Mouse (Mus musculus): ENCODE measurements around the gene Gtf2ird1. TPM values are rescaled to one million over a fixed set of nuclear protein-coding genes. Genes with fewer than 3 reads are reported as not detected.
A peak's percentile ranks its signal among the peaks of the same experiment; 100 is the strongest.

Gtf2ird1 gene
- polyA plus RNA-seq, 1 experiment = 80.1 TPM

DNA sequence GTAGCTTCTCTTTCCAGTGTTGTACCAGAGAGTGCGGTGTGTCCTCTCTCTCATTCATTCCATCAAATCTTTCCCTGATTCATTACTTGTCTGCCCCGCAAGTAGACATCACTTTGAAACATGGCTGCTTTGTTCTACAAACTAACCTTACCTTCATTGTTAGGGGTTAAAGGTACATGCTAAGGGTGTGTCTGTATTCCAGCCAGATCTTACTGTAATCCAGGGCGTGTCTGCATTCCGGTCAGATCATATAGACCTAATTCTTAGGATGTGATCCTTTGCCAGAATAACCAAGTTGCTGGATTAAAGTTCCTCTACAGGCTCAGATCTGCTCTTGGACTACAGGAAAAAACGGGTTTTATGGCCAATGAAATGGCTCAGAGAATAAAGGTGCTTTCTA, 36.8 kb downstream of the Gtf2ird1 start:
- Histone ChIP-seq H3K27ac (replicated peaks; ENCODE audit: low read depth, low read length) (peak overlapping the region; percentile 41), H3K4me1 (ENCODE audit: control insufficient read depth, insufficient read depth, insufficient read length, low read length) (peaks cover 19% of the 10 kb centered on the region), H3K4me3 (ENCODE audit: insufficient read depth, low read depth, low read length) (no peak overlapping the region)

DNA sequence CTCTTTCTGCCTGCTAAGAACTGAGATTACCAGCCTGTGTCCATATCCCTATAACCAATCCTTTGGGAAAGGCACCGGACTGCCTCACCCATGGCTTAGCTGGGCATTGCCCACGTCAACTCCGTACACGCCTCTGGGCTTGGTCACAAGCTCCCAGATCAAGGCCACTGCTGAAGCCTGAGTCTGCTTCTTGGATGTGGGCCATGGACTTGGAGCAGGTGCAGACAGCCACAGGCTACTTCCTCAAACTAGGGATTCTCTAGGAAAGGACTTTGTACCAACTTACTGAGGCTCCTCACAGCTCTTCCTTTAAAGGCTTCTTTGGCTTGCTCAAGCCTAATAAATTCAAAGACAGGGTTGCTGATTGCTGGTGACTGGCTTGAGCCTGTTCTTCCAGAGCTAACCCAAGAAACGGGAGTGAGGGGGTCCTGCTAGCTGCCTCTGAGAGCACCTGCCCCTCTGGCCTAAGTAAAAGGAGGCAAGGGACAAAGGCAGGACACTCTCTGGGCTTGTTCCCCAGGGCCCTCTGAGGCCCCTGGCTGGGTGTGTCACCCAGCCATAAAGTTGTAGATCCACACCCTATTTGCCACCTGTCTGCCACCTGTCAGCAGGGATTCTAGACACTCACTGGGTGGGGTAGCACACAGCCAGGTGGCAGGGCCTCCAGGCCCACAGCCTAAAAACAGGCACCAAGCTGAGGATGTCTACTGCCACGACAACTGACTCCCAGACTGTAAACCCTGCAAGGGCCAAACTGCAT, 38.0 kb downstream of the Gtf2ird1 start:
- Histone ChIP-seq H3K27ac (replicated peaks; ENCODE audit: low read depth, low read length) (peak overlapping the region; percentile 46), H3K4me1 (ENCODE audit: control insufficient read depth, insufficient read depth, insufficient read length, low read length) (peaks cover 12% of the 10 kb centered on the region), H3K4me3 (ENCODE audit: insufficient read depth, low read depth, low read length) (no peak overlapping the region)

DNA sequence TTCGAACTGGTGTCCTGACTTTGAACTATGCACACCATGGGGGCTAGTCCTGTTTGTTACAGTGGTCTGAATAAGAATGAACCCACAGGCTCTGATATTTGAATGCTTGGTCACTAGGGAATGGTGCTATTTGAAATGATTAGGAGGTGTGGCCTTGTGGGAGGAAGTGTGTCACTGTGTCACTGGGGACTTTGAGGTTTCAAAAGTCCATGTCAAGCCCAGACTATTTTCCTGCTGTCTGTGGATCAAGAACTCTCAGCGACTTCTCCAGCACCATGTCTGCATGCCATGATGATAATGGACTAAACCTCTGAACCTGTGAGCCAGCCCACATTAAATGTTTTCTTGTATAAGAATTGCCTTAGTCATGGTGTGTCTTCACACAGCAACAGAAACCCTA, 44.2 kb downstream of the Gtf2ird1 start:
- H3K4me1 ChIP-seq (ENCODE audit: control insufficient read depth, insufficient read depth, insufficient read length, low read length) = peaks cover 5% of the 10 kb centered on the region
- peak overlapping the region; percentile 38; the same call in 1 of the 2 replicates for H3K27ac ChIP-seq (replicated peaks; ENCODE audit: low read depth, low read length)
- H3K4me3 ChIP-seq (ENCODE audit: insufficient read depth, low read depth, low read length) = no peak overlapping the region

DNA sequence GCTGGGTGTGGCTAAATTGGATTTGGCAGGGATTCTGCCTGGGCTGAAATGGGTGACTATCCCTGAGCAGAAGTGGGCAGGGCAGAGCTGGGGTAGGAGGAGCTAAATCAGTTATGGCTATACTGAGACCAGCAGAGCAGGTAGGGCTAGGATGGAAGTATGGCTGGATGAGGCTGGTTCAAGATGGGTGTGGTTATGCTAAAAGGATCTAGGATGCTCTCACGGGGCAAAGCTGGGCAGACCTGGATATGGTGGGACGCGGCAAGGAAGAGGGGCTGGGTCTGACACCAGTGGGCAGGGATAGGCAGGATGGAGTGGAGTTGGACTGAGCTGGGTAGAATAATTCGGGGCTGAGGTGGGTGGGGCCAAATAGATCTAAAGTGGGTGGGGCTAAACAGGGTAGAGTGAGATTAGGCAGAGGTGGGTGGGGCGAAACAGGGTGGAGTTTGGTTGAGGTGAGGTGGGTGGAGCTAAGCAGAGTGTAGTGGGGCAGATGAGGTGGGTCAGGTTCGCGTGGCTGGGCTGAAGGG, 46.1 kb downstream of the Gtf2ird1 start:
- H3K4me1 ChIP-seq (ENCODE audit: control insufficient read depth, insufficient read depth, insufficient read length, low read length) = peaks cover 5% of the 10 kb centered on the region
- no peak overlapping the region for H3K4me3 ChIP-seq (ENCODE audit: insufficient read depth, low read depth, low read length)
- H3K27ac ChIP-seq (replicated peaks; ENCODE audit: low read depth, low read length) = no peak overlapping the region

DNA sequence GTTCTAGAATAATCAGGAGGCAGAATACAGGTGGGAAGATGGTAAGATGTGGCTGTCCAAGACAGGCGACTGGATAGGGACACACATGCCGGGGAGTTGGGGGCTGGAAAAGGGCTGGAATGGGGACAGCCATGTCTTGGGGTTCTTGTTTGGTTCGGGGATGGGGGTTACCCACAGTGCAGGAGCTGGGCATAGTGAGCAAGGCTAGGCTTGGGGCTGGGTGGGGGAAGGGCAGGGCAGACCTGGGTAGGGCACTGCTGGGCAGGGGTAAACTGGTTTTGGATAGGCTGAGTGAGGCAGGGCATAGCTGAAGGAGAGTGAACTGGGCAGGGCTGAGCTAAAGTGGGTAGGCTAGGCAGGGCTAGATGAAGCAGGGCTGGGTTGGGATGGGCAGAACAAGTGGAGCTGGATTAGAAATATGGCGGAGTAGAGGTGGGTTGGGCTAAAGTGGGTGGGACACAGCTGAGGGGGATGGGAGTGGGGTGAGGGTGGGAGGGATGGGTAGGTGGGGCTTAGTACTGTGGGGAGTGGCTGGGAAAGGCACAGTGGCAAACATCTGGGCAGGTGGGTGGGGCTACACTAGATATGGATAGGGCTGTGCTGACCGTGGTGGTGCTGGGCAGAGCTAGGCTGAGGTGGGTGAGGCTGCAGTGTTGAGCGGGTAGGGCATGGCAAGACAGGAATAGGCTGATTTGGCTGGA, 46.8 kb downstream of the Gtf2ird1 start:
- H3K4me3 ChIP-seq (ENCODE audit: insufficient read depth, low read depth, low read length) = no peak overlapping the region
- no peak overlapping the region for H3K27ac ChIP-seq (replicated peaks; ENCODE audit: low read depth, low read length)

DNA sequence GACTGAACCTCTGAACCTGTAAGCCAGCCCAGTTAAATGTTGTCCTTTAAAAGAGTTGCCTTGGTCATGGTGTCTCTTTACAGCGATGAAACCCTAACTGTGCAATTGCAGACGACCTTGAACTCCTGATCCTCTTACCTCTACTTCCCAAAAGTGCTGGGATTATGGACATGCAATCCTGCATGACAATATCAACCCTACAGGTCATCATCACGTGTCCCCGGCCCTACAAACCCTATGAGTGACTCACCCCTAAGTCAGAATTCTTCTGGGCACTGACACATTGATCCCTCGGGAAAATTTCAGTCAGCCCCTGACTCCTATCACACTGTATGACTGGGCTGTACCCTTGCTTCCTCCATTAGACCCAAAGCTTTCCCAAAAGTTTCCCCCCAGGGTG, 48.4 kb downstream of the Gtf2ird1 start:
- Histone ChIP-seq H3K4me1 (ENCODE audit: control insufficient read depth, insufficient read depth, insufficient read length, low read length) (peaks cover 5% of the 10 kb centered on the region), H3K4me3 (ENCODE audit: insufficient read depth, low read depth, low read length) (no peak overlapping the region), H3K27ac (replicated peaks; ENCODE audit: low read depth, low read length) (0 out of 2 replicates have a peak overlapping the region, but pooled peaks have one; percentile 6)

More for the DNA sequence above, 46.8 kb downstream of the Gtf2ird1 start:
- peaks cover 5% of the 10 kb centered on the region for H3K4me1 ChIP-seq (ENCODE audit: control insufficient read depth, insufficient read depth, insufficient read length, low read length)

DNA sequence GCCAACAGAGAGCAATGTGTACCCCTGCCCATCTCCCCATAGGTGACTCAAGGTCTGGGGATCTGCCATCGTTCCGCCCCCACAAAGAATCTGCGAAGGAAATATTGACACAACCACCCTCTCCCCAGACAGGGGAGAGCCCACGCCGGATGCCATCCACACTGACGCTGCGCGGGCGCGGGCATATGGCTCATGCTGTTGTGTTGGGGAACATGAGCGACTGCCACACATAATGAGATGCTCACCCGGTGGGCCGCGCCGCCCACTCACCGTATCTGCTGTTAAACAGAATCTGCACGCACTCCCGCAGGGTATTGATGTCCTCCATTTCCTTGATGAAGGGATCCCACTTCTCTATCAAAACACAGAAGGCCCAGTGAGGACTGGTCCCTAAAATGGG, 54.7 kb downstream of the Gtf2ird1 start:
- no peaks in the 10 kb centered on the region for H3K4me1 ChIP-seq (ENCODE audit: control insufficient read depth, insufficient read depth, insufficient read length, low read length)
- no peak overlapping the region for H3K27ac ChIP-seq (replicated peaks; ENCODE audit: low read depth, low read length)
- no peak overlapping the region for H3K4me3 ChIP-seq (ENCODE audit: insufficient read depth, low read depth, low read length)

DNA sequence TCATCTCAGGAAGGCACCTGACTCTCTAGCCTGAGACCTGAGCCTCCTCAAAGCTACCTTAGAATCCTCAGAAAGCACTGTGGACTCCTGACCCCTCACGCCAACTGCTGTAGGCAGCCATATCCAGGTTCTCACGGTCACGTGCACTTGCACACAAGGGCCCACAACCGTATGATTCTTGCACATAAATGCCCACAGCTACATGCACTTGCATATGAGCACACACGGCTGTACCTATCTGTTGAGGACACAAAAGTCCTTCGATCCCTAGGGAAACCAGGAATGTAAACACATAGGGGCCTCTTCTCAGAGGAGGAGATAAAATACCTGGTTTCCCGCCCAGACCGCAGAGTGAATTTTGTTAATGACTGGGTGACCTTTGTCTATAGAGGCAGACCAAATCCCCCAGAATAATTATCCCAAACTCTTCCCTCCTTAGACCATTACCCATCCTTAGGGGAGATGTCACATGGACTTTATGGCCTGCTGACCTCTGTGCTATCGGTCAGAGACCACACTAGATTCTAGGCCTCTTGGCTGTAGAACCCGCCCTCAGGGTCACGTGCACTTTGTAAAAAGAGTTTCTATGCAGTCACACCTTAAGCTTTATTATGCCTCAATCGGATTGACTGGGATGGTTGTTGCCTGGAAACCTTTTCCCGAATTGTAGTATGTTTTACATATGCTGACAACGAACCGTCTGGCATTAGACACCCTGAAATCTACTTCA, 58.9 kb downstream of the Gtf2ird1 start:
- Histone ChIP-seq H3K4me1 (ENCODE audit: control insufficient read depth, insufficient read depth, insufficient read length, low read length) (peaks cover 2% of the 10 kb centered on the region; the same call in 1 of the 2 replicates), H3K4me3 (ENCODE audit: insufficient read depth, low read depth, low read length) (no peak overlapping the region), H3K27ac (replicated peaks; ENCODE audit: low read depth, low read length) (no peak overlapping the region)

DNA sequence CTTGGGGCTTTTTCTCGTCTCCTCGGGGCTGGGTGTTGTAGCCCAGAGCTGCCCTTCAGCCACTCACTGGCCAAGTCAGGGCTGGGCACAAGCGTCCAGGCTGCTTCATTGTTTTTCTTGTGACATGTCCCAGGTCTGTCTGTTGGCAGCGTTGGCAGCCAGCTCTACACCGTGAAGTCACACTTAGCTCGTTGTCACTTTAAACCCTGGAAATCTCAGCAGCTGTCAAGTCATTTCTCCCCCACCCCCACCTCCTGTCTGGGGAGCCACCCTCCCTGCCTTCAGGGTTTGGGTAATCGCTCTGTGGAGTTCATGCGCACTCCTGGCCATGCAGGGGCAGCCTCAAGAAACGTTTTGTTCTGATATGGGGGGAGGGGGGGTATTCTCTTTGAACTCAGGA, 60.0 kb downstream of the Gtf2ird1 start:
- H3K4me3 ChIP-seq (ENCODE audit: insufficient read depth, low read depth, low read length) = no peak overlapping the region
- peaks cover 2% of the 10 kb centered on the region; the same call in 1 of the 2 replicates for H3K4me1 ChIP-seq (ENCODE audit: control insufficient read depth, insufficient read depth, insufficient read length, low read length)
- no peak overlapping the region for H3K27ac ChIP-seq (replicated peaks; ENCODE audit: low read depth, low read length)

DNA sequence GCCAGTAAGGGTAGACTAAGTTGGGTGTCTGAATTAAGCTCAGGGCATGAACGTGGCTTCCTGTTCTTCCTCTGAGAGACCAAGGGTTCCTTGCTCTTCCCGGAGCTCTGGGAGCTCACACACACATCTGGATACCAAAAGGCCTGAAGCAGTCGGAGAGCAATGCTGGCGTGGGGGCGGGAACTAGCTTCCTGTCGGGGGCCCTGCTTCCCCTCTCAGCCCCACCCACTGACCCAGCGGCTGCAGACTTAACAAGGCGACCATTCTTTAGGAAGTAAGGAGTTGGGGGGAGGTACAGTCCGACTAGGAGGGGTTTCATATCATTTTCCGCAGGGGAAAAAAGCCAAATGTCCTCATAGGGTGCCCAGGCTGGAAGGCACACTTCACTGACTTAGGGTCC, 61.9 kb downstream of the Gtf2ird1 start:
- H3K4me1 ChIP-seq (ENCODE audit: control insufficient read depth, insufficient read depth, insufficient read length, low read length) = peaks cover 2% of the 10 kb centered on the region; the same call in 1 of the 2 replicates
- peak overlapping the region; percentile 11; the same call in 1 of the 2 replicates for H3K4me3 ChIP-seq (ENCODE audit: insufficient read depth, low read depth, low read length)
- peak overlapping the region; percentile 15; the same call in 1 of the 2 replicates for H3K27ac ChIP-seq (replicated peaks; ENCODE audit: low read depth, low read length)

DNA sequence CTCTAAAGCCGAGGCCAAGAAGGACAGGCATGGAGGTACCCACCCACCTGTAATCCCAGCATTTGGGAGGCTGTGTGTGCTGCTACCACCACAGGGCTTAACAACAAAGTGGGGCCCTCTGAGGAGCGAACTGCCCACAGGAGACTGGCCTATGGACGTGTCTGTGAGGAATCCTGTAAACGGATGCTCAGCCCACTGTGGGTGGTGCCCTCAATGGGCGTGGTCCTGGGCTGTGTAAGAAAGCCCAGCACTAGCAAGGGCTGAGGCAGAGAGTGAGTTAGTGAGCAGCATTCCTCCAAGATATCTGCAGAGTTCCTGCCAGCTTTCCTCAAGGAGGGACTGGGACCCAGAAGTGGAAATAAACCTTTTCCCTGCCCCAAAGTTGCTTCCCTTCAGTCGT, 62.9 kb downstream of the Gtf2ird1 start:
- H3K27ac ChIP-seq (replicated peaks; ENCODE audit: low read depth, low read length) = 0 out of 2 replicates have a peak overlapping the region, but pooled peaks have one; percentile 15
- H3K4me1 ChIP-seq (ENCODE audit: control insufficient read depth, insufficient read depth, insufficient read length, low read length) = peaks cover 2% of the 10 kb centered on the region; the same call in 1 of the 2 replicates
- no peak overlapping the region for H3K4me3 ChIP-seq (ENCODE audit: insufficient read depth, low read depth, low read length)

DNA sequence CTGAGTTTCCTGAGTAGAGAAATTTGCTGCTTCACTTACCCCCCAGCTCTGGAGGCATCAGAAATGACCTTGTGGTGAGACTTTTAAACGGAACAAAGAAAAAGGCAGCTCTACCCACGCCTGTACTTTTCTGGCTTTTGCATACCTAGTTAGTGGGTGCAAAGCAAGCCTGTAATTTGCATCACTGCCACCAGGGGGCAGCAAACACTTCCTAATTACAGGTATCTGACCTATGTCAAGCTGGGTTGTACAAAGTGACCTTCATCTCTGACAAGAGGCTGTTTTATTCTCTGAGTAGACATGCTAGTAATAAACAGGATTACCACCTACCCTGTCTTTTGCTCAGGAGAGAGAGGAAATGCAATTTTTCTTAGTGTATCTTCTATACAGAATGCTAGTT, 71.4 kb downstream of the Gtf2ird1 start:
- H3K27ac ChIP-seq (replicated peaks; ENCODE audit: low read depth, low read length) = no peak overlapping the region
- no peaks in the 10 kb centered on the region for H3K4me1 ChIP-seq (ENCODE audit: control insufficient read depth, insufficient read depth, insufficient read length, low read length)
- no peak overlapping the region for H3K4me3 ChIP-seq (ENCODE audit: insufficient read depth, low read depth, low read length)

DNA sequence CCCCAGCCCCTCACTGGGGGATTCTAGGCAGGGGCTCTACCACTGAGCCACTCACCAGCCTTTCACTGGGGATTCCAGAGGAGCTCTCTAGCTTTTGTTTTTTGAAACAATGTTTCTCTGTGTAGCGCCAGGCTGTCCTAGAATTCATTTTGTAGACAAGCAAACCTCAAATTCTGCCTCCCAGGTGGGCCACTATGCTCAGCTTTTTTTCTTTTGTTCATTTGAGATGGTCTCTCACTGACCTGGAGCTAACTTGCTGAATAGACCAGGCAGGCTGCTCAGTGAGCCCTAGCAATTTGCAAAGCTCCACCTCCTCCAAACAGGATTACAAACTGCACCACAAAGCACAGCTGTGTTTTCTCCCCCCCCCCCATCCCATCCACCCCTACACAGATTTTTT, 81.3 kb downstream of the Gtf2ird1 start:
- Histone ChIP-seq H3K4me3 (ENCODE audit: insufficient read depth, low read depth, low read length) (no peak overlapping the region), H3K27ac (replicated peaks; ENCODE audit: low read depth, low read length) (0 out of 2 replicates have a peak overlapping the region, but pooled peaks have one; percentile 16), H3K4me1 (ENCODE audit: control insufficient read depth, insufficient read depth, insufficient read length, low read length) (peaks cover 2% of the 10 kb centered on the region; the same call in 1 of the 2 replicates)

DNA sequence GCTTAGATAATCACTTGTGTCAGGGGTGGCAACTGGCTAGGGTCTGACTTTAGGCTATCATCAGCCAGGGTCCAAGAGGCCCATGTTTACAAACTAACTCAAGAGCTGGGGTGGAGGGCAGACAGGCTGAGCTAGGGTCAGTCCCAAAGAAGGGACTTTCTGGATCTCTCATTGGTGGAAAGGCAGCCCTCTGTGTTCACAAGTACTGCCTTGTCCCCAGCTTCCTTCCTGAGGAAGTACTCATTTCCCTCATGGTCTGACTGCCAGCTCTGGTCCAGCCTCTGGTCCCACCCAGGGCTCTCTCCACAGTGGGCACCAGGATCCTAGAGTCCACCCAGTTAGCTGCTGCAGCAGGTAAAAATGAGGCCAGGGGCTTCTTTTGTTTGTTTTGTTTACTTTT, 82.0 kb downstream of the Gtf2ird1 start:
- Histone ChIP-seq H3K4me1 (ENCODE audit: control insufficient read depth, insufficient read depth, insufficient read length, low read length) (peaks cover 2% of the 10 kb centered on the region; the same call in 1 of the 2 replicates), H3K27ac (replicated peaks; ENCODE audit: low read depth, low read length) (peak overlapping the region; percentile 95), H3K4me3 (ENCODE audit: insufficient read depth, low read depth, low read length) (0 out of 2 replicates have a peak overlapping the region, but pooled peaks have one; percentile 8)
